Mouse (Mus musculus): ENCODE measurements around the gene Mblac1.

Gene Mblac1

GRCm38 (mm10) chr5:138193771-138194727 lies at the start of gene Mblac1:
Gene Mblac1, plus strand, starts transcription at chr5:138194314.
- in situ Hi-C loops (cut with MboI, MseI): loop anchor here (5.0 kb wide), 1 partner anchor 83 kb away; the partner anchor contains the start of gene Gm43720

- in situ Hi-C loops (cut with MboI, MseI): loop anchor here (25.0 kb wide), 1 partner anchor 842 kb away; the partner anchor contains the start of genes Srrt and Trip6
Observed at GRCm38 (mm10) chr5:138154390-138154789, 39.7 kb upstream of the Mblac1 start.

- in situ Hi-C loops (cut with MboI, MseI): loop anchor here (25.0 kb wide), 1 partner anchor 843 kb away; the partner anchor contains the start of genes Srrt and Trip6
Observed at GRCm38 (mm10) chr5:138155443-138155976, 38.6 kb upstream of the Mblac1 start, which contains the start of gene Zfp113. Gene Zfp113, minus strand, starts transcription at chr5:138155744.

- in situ Hi-C loops (cut with MboI, MseI): loop anchor here (5.0 to 25.0 kb wide), 2 partner anchors 848 to 1322 kb away; partner anchors contain the start of genes Srrt, Trip6 and Zfand2a
Observed at GRCm38 (mm10) chr5:138160224-138160762, 33.8 kb upstream of the Mblac1 start.

GRCm38 (mm10) chr5:138160842-138161665 lies 33.1 kb upstream of the Mblac1 start, which contains the start of gene Cops6:
Gene Cops6, plus strand, starts transcription at chr5:138161071.
- in situ Hi-C loops (cut with MboI, MseI): loop anchor here (5.0 to 25.0 kb wide), 2 partner anchors 849 to 1321 kb away; partner anchors contain the start of genes Srrt, Trip6 and Zfand2a

GRCm38 (mm10) chr5:138163046-138163445 lies 31.1 kb upstream of the Mblac1 start:
- in situ Hi-C loops (cut with MboI, MseI): loop anchor here (5.0 to 25.0 kb wide), 2 partner anchors 851 to 1319 kb away; partner anchors contain the start of genes Srrt, Trip6 and Zfand2a

GRCm38 (mm10) chr5:138163610-138164009 lies 30.5 kb upstream of the Mblac1 start:
- in situ Hi-C loops (cut with MboI, MseI): loop anchor here (5.0 to 25.0 kb wide), 2 partner anchors 851 to 1319 kb away; partner anchors contain the start of genes Srrt, Trip6 and Zfand2a

- in situ Hi-C loops (cut with MboI, MseI): loop anchor here (25.0 kb wide), 1 partner anchor 853 kb away; the partner anchor contains the start of genes Srrt and Trip6
Observed at GRCm38 (mm10) chr5:138165594-138165993, 28.5 kb upstream of the Mblac1 start.

- in situ Hi-C loops (cut with MboI, MseI): loop anchor here (10.0 to 25.0 kb wide), 2 partner anchors 636 to 859 kb away; partner anchors contain the start of genes Epo, Gnb2, Srrt and Trip6
Observed at GRCm38 (mm10) chr5:138170936-138171561, 23.1 kb upstream of the Mblac1 start.

GRCm38 (mm10) chr5:138171695-138172491 lies 22.2 kb upstream of the Mblac1 start, which contains the start of the genes Ap4m1 and Mcm7:
Gene Ap4m1, plus strand, starts transcription at chr5:138172002.
Gene Mcm7, minus strand, starts transcription at chr5:138172422.
- in situ Hi-C loops (cut with MboI, MseI): loop anchor here (10.0 to 25.0 kb wide), 2 partner anchors 637 to 860 kb away; partner anchors contain the start of genes Epo, Gnb2, Srrt and Trip6

GRCm38 (mm10) chr5:138173217-138173616 lies 20.9 kb upstream of the Mblac1 start:
- in situ Hi-C loops (cut with MboI, MseI): loop anchor here (10.0 to 25.0 kb wide), 2 partner anchors 638 to 861 kb away; partner anchors contain the start of genes Epo, Gnb2, Srrt and Trip6

GRCm38 (mm10) chr5:138186950-138187638 lies 7.0 kb upstream of the Mblac1 start, which contains the start of the genes Taf6 and Cnpy4:
Gene Taf6, minus strand, starts transcription at chr5:138187451.
Gene Cnpy4, plus strand, starts transcription at chr5:138187485.
- in situ Hi-C loops (cut with MboI, MseI): no loop called here

GRCm38 (mm10) chr5:138187661-138188306 lies 6.3 kb upstream of the Mblac1 start:
- in situ Hi-C loops (cut with MboI, MseI): no loop called here

- in situ Hi-C loops (cut with MboI, MseI): loop anchor here (5.0 kb wide), 1 partner anchor 82 kb away; the partner anchor contains the start of gene Gm43720
Observed at GRCm38 (mm10) chr5:138194755-138195345, 736 bp downstream of the Mblac1 start.

GRCm38 (mm10) chr5:138195463-138195862 lies 1.3 kb downstream of the Mblac1 start:
- in situ Hi-C loops (cut with MboI, MseI): no loop called here

GRCm38 (mm10) chr5:138199576-138199975 lies 5.5 kb downstream of the Mblac1 start:
- in situ Hi-C loops (cut with MboI, MseI): no loop called here

GRCm38 (mm10) chr5:138202086-138202485 lies 8.0 kb downstream of the Mblac1 start:
- in situ Hi-C loops (cut with MboI, MseI): no loop called here

All from T-helper 1 cell (primary cell).